Mouse (Mus musculus): ENCODE measurements around the gene Acvr1. TPM values are rescaled to one million over a fixed set of nuclear protein-coding genes. Genes with fewer than 3 reads are reported as not detected.

The Acvr1 gene
- 10 to 100 TPM in 1 of 2 experiments, 1 to 10 TPM in 1; 3.4 to 16.8 TPM for polyA plus RNA-seq (2012; fragmentation: generic; extraction: Trizol)

GRCm38 (mm10) chr2:58567066-58567810 lies at the start of gene Acvr1, which contains the start of gene Upp2:
TSS of gene Acvr1 (minus strand) at chr2:58567157.
TSS of gene Upp2 (plus strand) at chr2:58567298.

GRCm38 (mm10) chr2:58469816-58470215 lies 97.1 kb downstream of the Acvr1 start, which contains the start of gene Gm17409:
TSS of gene Gm17409 (plus strand) at chr2:58470116.

GRCm38 (mm10) chr2:58357414-58358131 lies 209.4 kb downstream of the Acvr1 start, which contains the start of gene Acvr1c:
TSS of gene Acvr1c (minus strand) at chr2:58357895.

Other genes starting within 250 kb of the Acvr1 start
- not detected for gene Acvr1c, start 209.3 kb downstream of the Acvr1 start, polyA plus RNA-seq (2012; fragmentation: generic; extraction: Trizol)
- gene Gm17409, start 97.0 kb downstream of the Acvr1 start, polyA plus RNA-seq (2012; fragmentation: generic; extraction: Trizol) = not detected
- 10 to 100 TPM in 1 of 2 experiments, 1 to 10 TPM in 1; 7.5 to 12.7 TPM for gene Upp2, start 141 bp upstream of the Acvr1 start, polyA plus RNA-seq (2012; fragmentation: generic; extraction: Trizol)

All from C3H10T1/2 (cell line).